10 mouse cellular contexts compared by ENCODE assay signal in the genomic region with DNA sequence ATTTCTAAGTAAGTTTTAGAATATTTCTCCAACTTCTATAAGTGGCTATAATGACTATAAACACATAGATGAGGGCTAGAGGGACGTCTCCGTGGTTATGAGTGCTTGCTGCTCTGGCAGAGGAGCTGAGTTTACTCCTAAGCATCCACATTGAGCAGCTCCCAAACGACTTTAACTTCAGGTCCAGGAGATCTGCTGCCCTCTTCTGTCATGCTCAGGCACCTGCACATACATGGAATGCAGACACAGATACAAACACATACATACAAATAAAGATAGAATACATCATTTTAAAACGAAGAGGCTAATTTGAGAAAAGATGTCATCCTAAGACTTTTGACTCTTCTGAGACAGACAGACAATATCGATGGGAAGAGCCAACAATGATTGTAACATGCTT. TPM values are rescaled to one million over a fixed set of nuclear protein-coding genes. Genes with fewer than 3 reads are reported as not detected.
DNase-seq lines count a peak whose midpoint lies in the region; ATAC-seq and TF ChIP-seq lines count a peak whose summit lies in the region.
"Had no signal": no experiment of that assay in that cellular context is flagged by ENCODE, and none has a peak within 500 bp of the region (broad histone marks: within the 10 kb centered on the region; RNA-seq: fewer than 3 reads in every experiment).

No protein-coding gene starts in this region.

- no peak overlapping the region for H3K4me2 ChIP-seq in kidney, postnatal 0 days (ENCODE audit: low read length)
- H3K4me2 ChIP-seq: liver, embryonic 13.5 days had no signal

- H3K36me3 ChIP-seq in kidney, postnatal 0 days (ENCODE audit: insufficient read depth, low read length) = no peaks in the 10 kb centered on the region
- H3K36me3 ChIP-seq: liver, embryonic 13.5 days had no signal

- ATAC-seq in kidney, postnatal 0 days (replicated peaks; ENCODE audit: low FRiP score, low read depth) = no peak
- no peak for ATAC-seq in erythroblast, adult 5-6 weeks (replicated peaks; ENCODE audit: low FRiP score, poor library complexity, severe bottlenecking)

- H3K9ac ChIP-seq in kidney, postnatal 0 days (ENCODE audit: low read depth, low read length) = no peak overlapping the region
- H3K9ac ChIP-seq: liver, embryonic 13.5 days had no signal

- H3K27ac ChIP-seq in kidney, postnatal 0 days = no peak overlapping the region
- H3K27ac ChIP-seq: liver, embryonic 13.5 days had no signal

- H3K4me3 ChIP-seq in kidney, postnatal 0 days (replicated peaks; ENCODE audit: low read depth, low read length) = no peak overlapping the region
- H3K4me3 ChIP-seq: liver, embryonic 13.5 days had no signal

- peak; percentile 77 for DNase-seq in kidney, postnatal 0 days (ENCODE audit: low spot score)
- no peak for DNase-seq in kidney, adult 18-20 months
- peak; percentile 6 for DNase-seq in thymus, postnatal 14 days
- no peak for DNase-seq in thymus, postnatal 4 days
- peak; percentile 50 for DNase-seq in embryo, embryonic 10.5 days (ENCODE audit: low spot score)
- no peak for DNase-seq in spleen, adult 18-20 months
- DNase-seq: liver, embryonic 13.5 days had no signal

- H3K4me1 ChIP-seq in kidney, postnatal 0 days (replicated peaks; ENCODE audit: insufficient read depth, low read length) = 0 out of 2 replicates have a peak, but pooled peaks cover 4% of the 10 kb centered on the region

- H3K9me3 ChIP-seq in kidney, postnatal 0 days (replicated peaks; ENCODE audit: low read length) = no peaks in the 10 kb centered on the region
- H3K9me3 ChIP-seq: liver, embryonic 13.5 days had no signal

- TF ChIP-seq CTCF in kidney, postnatal 0 days (IDR thresholded peaks at IDR 0.05; ENCODE audit: low read depth) = peak; percentile 77

- 11% methylated on average over 5 of the region's 5 CpGs for WGBS in kidney, postnatal 0 days

- H3K27me3 ChIP-seq in kidney, postnatal 0 days (ENCODE audit: insufficient read depth, low read length) = no peaks in the 10 kb centered on the region

RNA-seq across cellular contexts. Expression of gene Opa1, which starts 3.5 kb away (rescaled TPM):
- 22.6 and 27.5 TPM in 2 replicates for polyA plus RNA-seq in kidney, postnatal 0 days (2015; fragmentation: Nextera tagmentation; extraction: Ambion mirVana)
- 6.3 and 14.2 TPM in 2 replicates for total RNA-seq in erythroblast, adult 5-6 weeks (2015; ENCODE audit: low replicate concordance)
- 16.9 and 23.9 TPM in 2 replicates for total RNA-seq in erythroblast, adult 5-6 weeks (2017; ENCODE audit: low replicate concordance)

RNA-seq across cellular contexts. Expression of gene Atp13a4, which starts 31.0 kb away (rescaled TPM):
- 2.6 and 3.1 TPM in 2 replicates for polyA plus RNA-seq in kidney, postnatal 0 days (2015; fragmentation: Nextera tagmentation; extraction: Ambion mirVana)
- not detected in 2 replicates for total RNA-seq in erythroblast, adult 5-6 weeks (2015; ENCODE audit: low replicate concordance)
- total RNA-seq in erythroblast, adult 5-6 weeks (2017; ENCODE audit: low replicate concordance) = not detected in 2 replicates
- total RNA-seq: common myeloid progenitor, adult 5-6 weeks had no signal
- polyA plus RNA-seq: heart, embryonic 14.5 days; liver, embryonic 13.5 days had no signal

Comparison
In these comparisons a context has a peak if more than half of its experiments do, and no peak if none do; other contexts are left out.
1. DNase-seq: peak in kidney, postnatal 0 days (single experiment), thymus, postnatal 14 days (single experiment) and embryo, embryonic 10.5 days (single experiment); none in kidney, adult 18-20 months (single experiment), thymus, postnatal 4 days (single experiment) and spleen, adult 18-20 months (0 of 2).